Mouse (Mus musculus) spleen, postnatal 36 days (tissue): ENCODE data around the gene Hnrnpul1.
"Not testable (repeated sequence)": the region's sequence is repeated elsewhere in the genome, so short reads cannot be mapped to it uniquely, and the experiment has no call there.

Experiments
- DNase-seq, 2 experiments: peaks; one replicate each; pipeline ENCODE4 v3.0.0; 2022; ENCODE audit warnings: low spot score in 2 of 2, mixed read lengths in 1 of 2

Gene Hnrnpul1

DNA sequence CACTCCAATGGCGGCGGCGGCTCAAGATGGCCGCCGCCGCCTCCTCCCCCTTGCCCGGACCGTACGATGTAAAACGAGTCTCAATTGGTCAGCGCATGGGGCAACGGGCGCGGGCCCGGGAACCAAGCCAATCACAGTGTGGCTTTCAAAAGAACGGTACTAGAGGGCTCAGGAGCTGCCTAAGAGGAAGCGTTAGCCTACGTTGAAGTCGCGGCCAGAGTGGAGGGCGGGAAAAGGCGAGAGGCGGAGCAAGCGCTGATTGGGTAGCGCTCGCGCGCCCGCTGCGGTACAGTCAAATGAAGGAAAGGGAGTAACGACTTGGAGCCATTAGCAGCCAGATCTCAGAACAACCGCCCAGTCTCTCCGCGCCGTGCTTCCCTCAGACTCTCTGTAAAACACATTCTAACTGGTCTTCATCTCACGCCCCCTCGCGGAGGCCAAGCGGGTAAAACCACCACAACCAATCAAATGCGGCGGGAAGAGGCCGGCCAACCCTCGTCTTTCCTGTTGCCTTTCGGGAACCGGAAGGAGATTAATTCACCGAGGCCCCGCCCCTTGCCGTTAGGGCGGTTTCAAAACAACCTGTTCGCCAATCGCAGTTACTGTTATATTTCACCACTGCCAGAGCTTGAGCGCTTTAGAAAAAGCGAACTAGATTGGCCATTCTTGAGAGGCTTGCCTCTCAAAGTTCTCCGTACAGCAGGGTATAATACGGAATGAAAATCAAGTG lies at the start of gene Hnrnpul1:
Gene Hnrnpul1 (minus strand): TSS at position 20 of the 730 bp plus-strand sequence.
- peak; percentile 99 for DNase-seq

DNA sequence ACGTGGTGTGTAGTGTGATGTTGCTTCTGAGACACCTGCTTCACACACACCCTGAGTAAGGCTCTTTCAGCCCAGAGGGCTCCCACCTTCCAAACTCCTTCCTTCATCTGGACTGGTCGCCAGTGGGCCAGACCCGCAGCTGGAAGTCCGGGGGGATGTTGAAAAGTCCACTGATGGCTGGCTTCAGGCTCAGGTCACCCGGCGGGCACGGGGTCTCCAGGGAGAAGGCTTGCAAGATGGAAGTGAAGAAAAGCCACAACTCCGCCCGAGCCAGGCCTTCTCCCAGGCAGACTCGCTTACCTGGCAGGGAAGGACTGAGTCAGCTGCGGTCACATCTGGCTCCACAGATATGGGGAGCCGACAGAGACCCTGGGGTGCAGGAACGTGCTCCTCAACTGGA lies 48.9 kb upstream of the Hnrnpul1 start:
- no peak for DNase-seq

DNA sequence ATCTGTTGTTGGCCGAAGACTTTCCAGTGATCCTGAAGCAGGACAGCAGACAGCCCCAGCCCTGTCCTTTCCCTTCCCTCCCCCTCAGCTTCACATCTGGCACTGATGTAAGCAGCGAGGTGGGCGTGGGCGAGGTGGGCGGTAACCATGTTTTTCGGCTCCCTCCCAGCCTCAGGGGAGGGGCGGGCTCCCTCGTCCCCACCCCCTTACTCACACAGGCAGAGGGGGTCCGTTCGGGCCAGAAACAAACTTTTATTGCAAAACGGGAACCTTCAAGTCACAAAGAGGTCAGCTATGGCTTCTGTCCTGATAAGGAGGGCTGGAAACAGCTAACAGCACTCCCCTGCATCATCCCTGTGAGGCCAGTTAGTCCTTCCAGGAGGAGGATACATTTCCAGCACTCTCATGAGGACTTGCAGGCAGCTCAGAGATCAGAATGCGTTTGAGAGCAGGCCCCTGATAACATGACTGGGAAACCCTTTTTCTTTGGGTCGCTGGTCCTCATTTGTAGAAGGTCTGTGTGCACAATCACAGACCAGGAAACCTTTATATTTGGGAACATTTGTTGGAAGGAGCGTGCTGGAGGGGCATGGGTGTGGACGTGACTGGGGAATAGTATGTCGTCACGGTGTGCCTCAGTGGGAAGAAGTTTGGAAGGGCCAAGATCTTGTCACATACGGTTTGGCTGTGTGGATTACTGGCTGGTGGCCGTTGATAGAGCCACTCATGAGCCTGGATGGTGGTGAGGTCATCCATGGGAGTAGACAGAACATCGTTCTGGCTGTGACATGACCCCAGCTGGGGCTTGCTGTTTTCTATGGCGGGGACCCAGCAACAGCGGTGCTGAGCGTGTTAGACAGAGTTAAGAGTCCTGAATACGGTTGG lies 47.9 kb upstream of the Hnrnpul1 start:
- no peak for DNase-seq

DNA sequence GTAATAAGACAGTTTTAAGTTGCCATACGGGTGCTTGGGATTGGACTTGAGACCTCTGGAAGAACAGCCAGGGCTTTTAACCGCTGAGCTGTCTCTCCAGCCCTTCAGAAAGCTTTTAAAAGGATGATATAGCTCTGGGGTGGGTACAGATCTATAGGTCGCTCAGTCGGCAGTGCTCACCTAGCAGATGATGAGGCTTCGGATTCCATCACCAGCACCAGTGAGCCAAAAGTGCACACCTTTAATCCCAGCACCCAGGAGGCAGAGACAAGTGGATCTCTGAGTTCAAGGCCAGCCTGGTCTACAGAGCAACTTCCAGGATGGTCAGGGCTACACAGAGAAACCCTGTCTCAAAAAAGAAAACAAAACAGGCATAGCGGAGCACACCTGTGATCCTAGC lies 46.5 kb upstream of the Hnrnpul1 start:
- no peak for DNase-seq

DNA sequence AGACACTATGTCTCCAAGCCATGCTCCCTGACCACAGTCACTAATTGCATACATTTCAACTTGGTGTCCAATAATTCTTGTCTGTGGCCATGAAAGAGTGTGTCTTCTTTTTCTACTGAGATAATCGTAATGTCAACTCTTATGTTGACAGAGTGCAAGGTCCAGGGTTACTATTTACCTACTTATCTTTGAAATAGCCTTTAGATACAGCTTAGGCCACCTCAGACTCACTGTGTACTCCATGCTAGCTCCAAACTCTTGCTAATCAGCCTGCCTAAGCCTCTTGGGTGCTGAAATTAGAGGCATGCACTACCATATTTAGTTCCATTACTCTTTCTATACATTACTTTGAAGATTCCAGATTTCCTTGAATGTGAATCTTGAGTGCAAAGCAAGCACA lies 44.8 kb upstream of the Hnrnpul1 start:
- DNase-seq = no peak

DNA sequence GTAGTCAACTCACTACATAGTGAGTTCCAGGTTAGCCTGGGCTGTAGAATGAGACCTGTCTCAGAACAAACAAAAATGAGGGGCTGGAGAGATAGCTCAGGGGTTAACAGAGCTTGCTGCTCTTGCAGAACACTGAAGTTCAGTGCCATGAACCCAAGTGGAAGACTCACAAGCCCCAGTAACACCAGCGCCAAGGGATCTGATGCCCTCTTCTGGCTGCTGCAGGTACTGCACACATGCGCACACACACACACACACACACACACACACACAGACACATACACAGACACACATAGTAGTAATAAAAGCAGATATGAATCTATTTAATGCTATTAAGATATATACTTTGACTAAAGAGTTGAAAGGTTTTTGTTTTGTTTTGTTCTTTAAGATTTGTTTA lies 44.0 kb upstream of the Hnrnpul1 start:
- no peak for DNase-seq

DNA sequence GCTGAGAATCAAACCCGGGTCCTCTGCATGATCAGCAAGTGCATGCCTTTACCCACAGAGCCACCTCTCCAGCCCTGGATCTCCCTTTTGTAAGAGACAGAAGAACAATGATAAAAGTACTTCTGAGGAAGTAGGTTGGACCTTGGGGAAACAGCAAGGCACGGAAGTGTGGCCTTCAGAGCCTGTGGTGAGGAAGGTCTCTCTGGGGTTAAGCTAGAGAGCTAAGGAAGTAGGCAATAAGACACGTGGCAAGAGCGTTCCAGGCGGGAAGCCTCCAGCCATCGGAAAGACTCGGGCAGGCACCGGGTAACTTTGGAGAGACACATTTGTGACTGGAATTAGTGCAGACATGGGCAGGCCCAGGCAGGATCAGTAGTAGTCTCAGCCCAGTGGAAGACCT lies 40.2 kb upstream of the Hnrnpul1 start:
- no peak for DNase-seq

DNA sequence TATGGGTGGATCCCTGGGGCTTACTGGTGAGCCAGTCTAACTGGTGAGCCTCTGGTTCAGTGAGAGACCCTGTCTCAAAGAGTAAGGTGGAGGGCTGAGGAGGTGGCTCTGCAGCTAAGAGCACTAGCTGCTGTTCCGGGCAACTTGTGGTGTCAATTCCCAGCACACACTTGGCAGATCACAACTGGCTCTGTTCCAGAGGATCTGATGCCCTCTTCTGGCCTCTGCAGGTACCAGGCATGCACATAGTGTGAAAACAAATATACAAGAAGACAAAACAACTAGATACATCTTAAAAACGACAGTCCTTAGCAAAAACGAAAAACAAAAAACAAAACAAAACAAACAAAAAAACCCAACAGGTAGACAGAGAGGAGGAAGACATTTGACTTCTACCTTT lies 39.1 kb upstream of the Hnrnpul1 start:
- peak in 1 of 2 experiments; percentile 27 for DNase-seq

DNA sequence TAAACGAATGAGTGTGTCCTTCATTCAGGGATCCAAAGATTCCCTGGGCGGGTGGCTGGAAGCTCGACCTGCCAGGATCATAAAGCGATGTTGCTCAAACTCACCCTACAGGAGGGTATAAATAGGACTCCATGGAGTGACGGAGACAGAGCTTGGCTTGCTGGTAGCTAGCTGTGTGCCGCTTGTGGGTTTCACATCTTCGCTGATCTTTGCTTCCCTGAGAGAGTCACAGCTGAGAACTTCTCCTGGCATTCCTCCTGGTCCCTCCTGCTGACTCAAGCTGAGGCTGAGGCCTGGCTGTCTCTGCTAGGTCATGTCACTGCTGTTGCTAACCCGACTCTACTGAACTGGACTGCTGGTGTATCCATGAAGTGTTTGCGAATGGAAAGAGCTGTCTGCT lies 38.4 kb upstream of the Hnrnpul1 start:
- DNase-seq = not testable (repeated sequence)

DNA sequence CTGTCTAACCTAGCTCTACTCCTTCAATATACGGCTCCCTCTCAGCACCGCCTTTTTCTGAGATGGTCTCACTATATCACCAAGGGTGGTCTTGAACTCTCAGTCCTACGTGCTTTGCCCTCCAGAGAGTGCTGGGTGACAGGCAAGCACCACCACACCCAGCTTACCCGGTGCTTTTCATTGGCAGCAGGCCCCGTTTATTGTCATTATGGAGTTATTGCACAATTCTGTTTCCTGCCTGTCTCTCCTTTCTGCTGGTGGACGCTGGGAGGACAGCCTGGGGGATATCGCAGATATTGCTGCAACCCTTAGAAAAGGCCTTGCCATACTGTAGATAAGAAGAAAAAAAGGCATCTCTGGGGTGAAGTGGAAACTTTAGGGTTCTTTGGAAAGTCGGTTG lies 36.1 kb upstream of the Hnrnpul1 start:
- DNase-seq = no peak

DNA sequence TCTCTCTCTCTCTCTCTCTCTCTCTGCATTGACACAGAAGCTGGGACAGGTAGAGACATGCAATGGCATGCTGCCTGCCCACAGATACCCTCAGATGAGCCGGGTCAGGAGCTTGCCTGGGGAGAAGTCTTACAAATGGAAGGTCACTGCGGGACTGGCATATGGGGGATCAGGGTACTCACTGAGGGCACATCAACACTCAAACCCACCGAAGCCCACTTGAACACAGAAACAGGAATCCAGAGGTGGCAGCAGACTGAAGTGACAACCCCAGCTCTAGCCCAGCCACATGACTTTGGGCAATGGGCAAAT lies 34.5 kb upstream of the Hnrnpul1 start:
- no peak for DNase-seq

DNA sequence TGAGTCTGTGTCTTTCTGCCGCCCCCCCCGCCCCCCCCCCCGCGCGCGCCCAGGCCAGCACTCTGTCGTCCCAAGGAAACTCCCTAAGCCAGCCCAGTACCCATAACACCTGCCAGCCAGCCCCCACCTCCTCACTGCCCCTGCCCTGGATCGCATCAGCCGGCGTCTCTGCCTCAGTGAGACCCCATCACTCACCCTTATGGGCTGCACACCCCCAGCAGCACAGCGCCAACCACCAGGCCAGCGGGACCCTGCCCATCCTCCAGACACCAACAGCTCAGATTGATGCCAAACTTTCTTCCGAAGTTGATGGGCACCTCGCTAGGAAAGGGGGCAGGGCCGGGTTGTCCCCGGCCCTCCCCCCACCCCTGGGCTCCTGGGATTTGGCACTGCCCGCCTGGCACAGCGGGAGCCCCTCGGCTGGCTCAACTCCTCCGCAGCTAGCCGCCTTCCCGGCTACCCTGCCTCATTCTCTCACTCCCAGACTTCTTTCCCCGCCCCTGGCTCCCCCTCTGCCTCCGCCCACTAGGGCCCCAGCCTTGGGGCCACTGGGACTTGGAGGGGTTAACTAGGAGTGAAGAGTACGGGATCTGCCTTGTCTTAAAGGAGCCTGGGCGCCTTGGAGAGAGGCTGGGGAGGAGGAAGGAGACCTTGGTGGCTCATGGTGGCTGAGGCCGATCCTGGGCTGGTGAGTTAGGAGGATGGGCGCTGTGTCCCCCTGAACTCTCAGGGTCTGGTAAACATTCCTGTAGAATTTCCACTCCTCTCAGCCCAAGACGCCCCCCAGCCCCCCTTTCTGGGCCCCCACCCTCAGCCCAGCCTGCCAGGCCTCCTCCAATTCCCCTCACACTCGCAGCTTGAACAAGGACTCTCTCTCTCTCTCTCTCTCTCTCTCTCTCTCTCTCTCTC lies 33.9 kb upstream of the Hnrnpul1 start, which contains the start of gene Axl:
Gene Axl (minus strand): TSS at position 486 of the 909 bp plus-strand sequence.
- DNase-seq = peak; percentile 24 to 44

DNA sequence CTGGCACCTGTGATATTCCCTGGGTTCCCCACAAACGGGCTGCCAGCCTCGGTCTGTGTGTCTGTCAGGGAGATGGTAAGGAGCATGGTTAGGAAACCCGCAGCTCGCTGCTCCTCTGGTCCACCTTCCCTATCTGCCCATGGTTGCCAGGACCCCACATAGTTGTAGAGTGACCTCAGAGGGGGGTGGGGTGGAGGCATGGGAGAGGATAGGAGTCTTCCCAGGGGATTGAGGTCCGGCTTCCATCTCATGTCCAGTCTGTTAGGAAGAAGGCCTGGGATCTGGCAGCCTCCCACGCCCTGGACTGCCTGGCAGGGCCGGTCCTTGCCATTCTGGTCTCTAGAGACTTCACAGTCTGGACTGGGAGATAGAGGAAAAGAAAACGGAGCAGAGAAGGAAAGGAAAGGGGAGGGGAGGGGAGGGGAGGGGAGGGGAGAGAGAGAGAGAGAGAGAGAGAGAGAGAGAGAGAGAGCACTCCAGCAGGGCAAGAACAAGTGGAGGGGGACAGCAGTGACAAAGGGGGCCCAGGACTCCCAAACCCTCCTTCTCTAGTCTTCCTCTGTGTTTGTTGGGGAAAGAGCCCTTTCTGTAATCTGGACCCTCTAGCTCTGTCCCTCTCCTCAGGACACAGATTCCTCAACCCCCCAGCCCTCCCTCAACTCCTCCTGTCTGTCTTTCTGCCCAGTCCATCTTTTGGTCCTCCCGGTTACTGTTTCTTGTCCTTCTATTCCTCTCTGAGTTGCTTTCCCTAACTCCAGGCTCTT lies 33.1 kb upstream of the Hnrnpul1 start:
- DNase-seq = no peak

DNA sequence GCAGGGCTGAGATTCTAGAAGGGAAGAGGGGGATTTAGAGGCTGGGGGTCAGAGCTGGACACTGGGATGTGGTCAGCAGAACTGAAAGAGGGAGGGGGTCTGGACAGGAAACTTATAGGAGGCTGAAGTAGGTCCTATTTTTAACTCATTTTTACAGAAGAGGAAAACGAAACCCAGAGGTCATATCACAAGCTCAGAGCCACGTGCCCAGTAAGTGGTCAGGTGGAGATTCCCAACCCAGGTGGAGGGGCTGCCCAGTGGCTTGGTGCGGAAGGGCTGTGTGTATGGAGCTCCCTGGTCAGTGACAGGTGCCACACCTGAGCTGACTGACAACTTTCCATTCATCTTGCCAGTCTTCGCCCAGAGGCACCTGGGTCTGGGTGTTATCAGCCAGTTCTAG lies 32.4 kb upstream of the Hnrnpul1 start:
- no peak for DNase-seq

DNA sequence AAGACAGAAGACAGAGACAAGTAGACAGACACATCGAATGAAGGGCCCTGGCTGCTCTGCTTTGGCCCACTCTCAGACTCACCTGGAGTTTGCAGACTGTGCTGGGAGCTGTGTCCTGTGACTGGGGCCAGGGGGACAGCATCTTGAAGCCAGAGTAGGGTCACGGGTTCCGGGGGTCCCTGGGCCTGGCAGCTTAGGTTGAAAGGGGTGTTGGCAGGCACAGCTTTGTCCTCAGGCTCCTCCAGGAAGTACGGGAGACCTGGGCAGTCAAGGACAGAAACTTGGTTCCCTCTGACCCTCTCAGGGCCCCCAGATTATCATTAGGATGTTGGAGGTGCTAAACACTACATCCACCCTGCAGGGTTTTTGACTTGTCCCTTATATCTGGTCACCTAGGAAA lies 31.2 kb upstream of the Hnrnpul1 start:
- no peak for DNase-seq

DNA sequence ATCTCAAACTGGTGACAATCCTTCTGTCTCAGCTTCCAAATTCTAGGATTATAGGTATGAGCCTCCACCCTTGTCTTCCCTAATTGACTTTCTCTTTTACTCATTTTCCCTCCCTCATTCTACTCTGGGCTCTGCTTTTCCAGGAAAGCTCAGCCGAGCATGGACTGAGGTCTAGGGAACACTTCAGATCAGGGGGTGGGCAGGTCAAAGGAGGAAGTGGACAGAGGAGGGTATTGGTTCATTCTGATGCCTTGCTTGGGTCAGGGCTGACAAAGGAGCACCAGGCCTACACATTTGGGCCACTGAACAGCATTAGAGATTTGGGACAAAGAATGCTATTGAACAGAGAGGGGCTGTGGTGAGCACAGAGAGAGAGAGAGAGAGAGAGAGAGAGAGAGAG lies 30.3 kb upstream of the Hnrnpul1 start:
- no peak for DNase-seq

DNA sequence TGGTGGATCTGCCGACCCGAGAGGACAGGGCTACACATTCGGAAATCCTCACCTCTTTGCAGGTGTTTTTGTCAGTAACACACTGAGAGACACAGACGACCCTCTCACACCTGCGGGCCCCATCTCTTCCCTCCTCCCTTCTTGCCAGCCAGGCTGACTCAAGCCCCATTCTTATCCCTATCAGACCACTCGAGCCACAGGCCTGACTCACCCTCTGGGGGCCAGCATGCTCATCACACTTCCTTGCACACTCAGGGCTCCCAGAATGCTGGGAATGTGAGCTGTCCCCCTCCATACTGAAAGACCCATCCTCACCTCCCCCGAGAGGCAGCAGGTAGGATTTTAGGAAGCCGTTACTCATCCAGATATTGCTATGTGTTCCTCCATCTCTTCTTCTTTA lies 29.2 kb upstream of the Hnrnpul1 start:
- DNase-seq = no peak

DNA sequence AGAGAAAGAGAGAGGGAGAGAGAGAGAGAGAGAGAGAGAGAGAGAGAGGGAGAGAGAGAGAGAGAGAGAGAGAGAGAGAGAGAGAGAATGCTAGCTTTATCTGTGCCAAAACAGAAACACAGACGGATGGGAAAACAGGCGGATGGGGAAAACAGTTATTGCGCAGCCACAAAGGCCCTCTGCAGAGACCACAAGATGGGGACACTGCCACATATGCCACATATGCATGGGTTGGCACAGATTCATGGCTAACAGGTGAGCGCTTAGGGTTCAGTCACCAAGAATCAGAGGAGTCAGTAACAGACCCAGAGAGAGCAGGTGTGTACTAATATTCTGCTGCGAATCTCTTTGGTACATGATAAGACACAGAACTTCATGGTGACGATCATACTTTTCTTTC lies 28.2 kb upstream of the Hnrnpul1 start:
- DNase-seq = no peak

DNA sequence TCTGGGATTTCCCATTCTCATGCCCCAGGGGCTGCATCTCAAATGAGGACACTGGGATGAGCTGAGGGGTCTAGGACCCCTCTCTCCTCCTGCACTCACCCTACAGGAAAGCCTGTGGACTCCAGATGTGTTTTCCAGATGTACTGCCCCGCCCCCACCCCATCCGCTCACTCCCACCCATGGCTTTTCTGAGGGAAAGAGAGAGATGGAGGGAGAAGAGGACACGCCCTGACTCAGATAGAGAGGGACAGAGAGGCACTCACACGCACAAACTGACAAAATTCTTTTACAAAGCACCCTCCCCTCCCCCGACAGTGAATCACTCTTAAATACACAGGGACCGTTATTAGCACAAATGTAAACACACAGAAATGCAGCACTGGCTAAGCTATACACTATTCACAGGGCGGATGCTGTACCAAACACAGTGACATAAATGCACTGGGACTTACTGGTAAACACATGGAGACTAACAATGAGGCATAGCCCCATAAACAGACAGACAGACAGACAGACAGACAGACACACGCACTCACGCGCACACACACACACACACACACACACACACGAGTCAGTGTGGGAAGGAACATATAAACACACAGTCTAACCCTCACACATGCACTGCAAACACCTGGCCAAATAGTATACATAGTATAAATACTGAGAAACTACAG lies 27.5 kb upstream of the Hnrnpul1 start:
- no peak for DNase-seq

DNA sequence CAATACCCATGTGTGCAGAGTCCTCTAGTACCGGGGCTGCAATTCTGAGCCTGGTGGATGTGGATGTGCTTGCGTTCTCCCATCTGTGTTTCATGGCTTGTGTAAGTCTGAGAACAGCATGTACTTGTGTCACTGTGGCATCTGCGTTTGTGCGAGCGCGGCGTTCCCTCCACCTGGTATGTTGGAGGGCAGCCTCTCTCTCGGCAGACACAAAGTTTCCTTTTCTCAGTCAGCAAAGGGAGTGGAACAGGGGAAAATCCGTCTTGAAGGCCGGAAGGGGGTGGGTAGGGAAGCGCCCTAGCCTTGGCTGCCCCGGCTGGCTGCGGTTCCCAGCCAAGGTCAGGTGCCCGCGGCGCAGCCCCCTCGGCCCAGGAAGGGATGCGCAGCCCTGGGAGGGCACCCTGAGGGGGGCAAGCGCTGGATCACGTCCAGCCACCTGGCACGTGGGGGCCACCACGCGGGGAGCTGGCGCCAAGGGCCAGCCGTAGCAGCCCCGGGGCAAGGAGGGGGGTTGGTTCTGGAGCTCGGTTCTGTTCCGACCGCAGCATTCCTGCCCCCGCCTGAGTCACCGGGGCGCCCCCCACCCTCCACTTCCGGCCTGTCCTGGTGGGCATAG lies 26.9 kb upstream of the Hnrnpul1 start:
- no peak for DNase-seq
